Mouse (Mus musculus) mature B cell (primary cell): Measurements from ENCODE around the gene Btbd35f9.
"Not testable (repeated sequence)": the region's sequence is repeated elsewhere in the genome, so short reads cannot be mapped to it uniquely, and the experiment has no call there.

Source experiments
- in situ Hi-C: fragments of 300-500 bp; cut with MboI; formaldehyde crosslinking; loops from 2 replicates; pipeline ENCODE4 v1.14.3; 2019

Btbd35f9 gene

GRCm38 (mm10) chrX:34161399-34161798 is at the start of gene Btbd35f9:
Gene Btbd35f9 (minus strand): TSS chrX:34161499.
- in situ Hi-C loops, result not testable (repeated sequence)
